Comparison of ENCODE assay signal across 20 mouse cellular contexts in genomic region chr17:27173715-27174114, GRCm38 (mm10). TPM values are rescaled to one million over a fixed set of nuclear protein-coding genes. Genes with fewer than 3 reads are reported as not detected.
DNase-seq lines count a peak whose midpoint lies in the region; ATAC-seq lines count a peak whose summit lies in the region.
"Had no signal": no experiment of that assay in that cellular context is flagged by ENCODE, and none has a peak within 500 bp of the region (broad histone marks: within the 10 kb centered on the region; RNA-seq: fewer than 3 reads in every experiment).

No protein-coding gene starts in this region.

- H3K4me2 ChIP-seq in hindbrain, embryonic 11.5 days (replicated peaks; ENCODE audit: low read depth, low read length), result no peak overlapping the region
- H3K4me2 ChIP-seq in limb, embryonic 15.5 days, result no peak overlapping the region
- H3K4me2 ChIP-seq: embryonic facial prominence, embryonic 15.5 days; heart, embryonic 15.5 days; hindbrain, embryonic 14.5 days; intestine, embryonic 15.5 days; kidney, embryonic 15.5 days; midbrain, embryonic 12.5 days; stomach, embryonic 15.5 days had no signal

- no peak for ATAC-seq in hindbrain, embryonic 11.5 days (ENCODE audit: low FRiP score)
- ATAC-seq in limb, embryonic 15.5 days (ENCODE audit: insufficient number of reproducible peaks, low FRiP score, low TSS enrichment, low read depth), result no peak
- ATAC-seq: intestine, embryonic 15.5 days had no signal

- H3K36me3 ChIP-seq in hindbrain, embryonic 10.5 days, result no peaks in the 10 kb centered on the region
- no peaks in the 10 kb centered on the region for H3K36me3 ChIP-seq in hindbrain, embryonic 11.5 days (ENCODE audit: control insufficient read depth, insufficient read depth, low read length)
- H3K36me3 ChIP-seq in limb, embryonic 15.5 days, result no peaks in the 10 kb centered on the region
- H3K36me3 ChIP-seq: embryonic facial prominence, embryonic 15.5 days; heart, embryonic 15.5 days; intestine, embryonic 15.5 days; kidney, embryonic 15.5 days; midbrain, embryonic 12.5 days; stomach, embryonic 15.5 days had no signal

- H3K9me3 ChIP-seq in hindbrain, embryonic 10.5 days, result no peaks in the 10 kb centered on the region
- no peaks in the 10 kb centered on the region for H3K9me3 ChIP-seq in hindbrain, embryonic 11.5 days (ENCODE audit: control insufficient read depth, low read length)
- H3K9me3 ChIP-seq in limb, embryonic 15.5 days, result no peaks in the 10 kb centered on the region
- H3K9me3 ChIP-seq: embryonic facial prominence, embryonic 15.5 days; heart, embryonic 15.5 days; intestine, embryonic 15.5 days; kidney, embryonic 15.5 days; midbrain, embryonic 12.5 days; stomach, embryonic 15.5 days had no signal

- H3K9ac ChIP-seq in hindbrain, embryonic 11.5 days (ENCODE audit: low read depth, low read length), result no peak overlapping the region
- H3K9ac ChIP-seq in limb, embryonic 15.5 days, result no peak overlapping the region
- H3K9ac ChIP-seq: embryonic facial prominence, embryonic 15.5 days; heart, embryonic 15.5 days; hindbrain, embryonic 14.5 days; intestine, embryonic 15.5 days; kidney, embryonic 15.5 days; liver, embryonic 14.5 days; midbrain, embryonic 12.5 days; stomach, embryonic 15.5 days had no signal

- H3K27me3 ChIP-seq in hindbrain, embryonic 10.5 days (ENCODE audit: insufficient read depth, poor library complexity, severe bottlenecking), result no peaks in the 10 kb centered on the region
- no peaks in the 10 kb centered on the region for H3K27me3 ChIP-seq in hindbrain, embryonic 11.5 days (ENCODE audit: control insufficient read depth, insufficient read depth, low read length)
- H3K27me3 ChIP-seq in limb, embryonic 15.5 days, result no peaks in the 10 kb centered on the region
- H3K27me3 ChIP-seq: embryonic facial prominence, embryonic 15.5 days; heart, embryonic 15.5 days; intestine, embryonic 15.5 days; midbrain, embryonic 12.5 days; stomach, embryonic 15.5 days had no signal

- H3K4me3 ChIP-seq in hindbrain, embryonic 10.5 days, result no peak overlapping the region
- H3K4me3 ChIP-seq in hindbrain, embryonic 11.5 days (ENCODE audit: low read depth, low read length), result no peak overlapping the region
- H3K4me3 ChIP-seq in limb, embryonic 15.5 days, result no peak overlapping the region
- H3K4me3 ChIP-seq: embryonic facial prominence, embryonic 15.5 days; heart, embryonic 15.5 days; intestine, embryonic 15.5 days; kidney, embryonic 15.5 days; midbrain, embryonic 12.5 days; stomach, embryonic 15.5 days had no signal

- 0 out of 2 replicates have a peak overlapping the region, but pooled peaks have one; percentile 20 for H3K27ac ChIP-seq in hindbrain, embryonic 10.5 days
- no peak overlapping the region; the same call in 1 of the 2 replicates for H3K27ac ChIP-seq in hindbrain, embryonic 11.5 days (ENCODE audit: low read depth, low read length)
- H3K27ac ChIP-seq in limb, embryonic 15.5 days, result 0 out of 2 replicates have a peak overlapping the region, but pooled peaks have one; percentile 24
- H3K27ac ChIP-seq: embryonic facial prominence, embryonic 15.5 days; heart, embryonic 15.5 days; hindbrain, embryonic 14.5 days; intestine, embryonic 15.5 days; kidney, embryonic 15.5 days; liver, embryonic 14.5 days; midbrain, embryonic 12.5 days; stomach, embryonic 15.5 days had no signal

- H3K4me1 ChIP-seq in hindbrain, embryonic 10.5 days (replicated peaks), result peaks cover 47% of the 10 kb centered on the region
- peaks cover 5% of the 10 kb centered on the region; the same call in 1 of the 2 replicates for H3K4me1 ChIP-seq in hindbrain, embryonic 11.5 days (replicated peaks; ENCODE audit: control insufficient read depth, insufficient read depth, low read length)
- peaks cover 27% of the 10 kb centered on the region for H3K4me1 ChIP-seq in limb, embryonic 15.5 days
- H3K4me1 ChIP-seq: heart, embryonic 15.5 days had no signal

- 71% methylated on average over 3 of the region's 3 CpGs for WGBS in hindbrain, embryonic 10.5 days
- WGBS in hindbrain, embryonic 11.5 days, result 68% methylated on average over 3 of the region's 3 CpGs
- 57% methylated on average over 3 of the region's 3 CpGs for WGBS in limb, embryonic 15.5 days

- DNase-seq in hindbrain, embryonic 10.5 days (ENCODE audit: low spot score), result no peak
- DNase-seq in hindbrain, embryonic 11.5 days (ENCODE audit: low spot score), result no peak
- DNase-seq in 416B (ENCODE audit: low read depth) (peak; percentile 35), A20 (ENCODE audit: low read depth, low spot score) (peak; percentile 57)
- DNase-seq in layer of hippocampus, adult 9-10 months (ENCODE audit: low spot score), result no peak
- no peak for DNase-seq in right cerebral cortex, postnatal 4 days
- DNase-seq: cerebellum, adult 18-20 months; layer of hippocampus, postnatal 36 days; left cerebral cortex, postnatal 4 days; lung, postnatal 14 days; thymus, postnatal 14 days had no signal

RNA-seq across cellular contexts. Expression of gene Ip6k3, which starts 6.1 kb away (rescaled TPM):
- 0.06 and 0.31 TPM in 2 replicates for polyA plus RNA-seq in hindbrain, embryonic 10.5 days (2016; fragmentation: Nextera tagmentation; extraction: Ambion mirVana)
- 0.23 and 0.49 TPM in 2 replicates for polyA plus RNA-seq in hindbrain, embryonic 11.5 days (2014; fragmentation: Nextera tagmentation; extraction: Ambion mirVana)
- 0.44 and 1.7 TPM in 2 replicates for polyA plus RNA-seq in limb, embryonic 15.5 days (2015; fragmentation: Nextera tagmentation; extraction: Ambion mirVana)

RNA-seq across cellular contexts. Expression of gene Lemd2, which starts 30.6 kb away (rescaled TPM):
- polyA plus RNA-seq in hindbrain, embryonic 10.5 days (2016; fragmentation: Nextera tagmentation; extraction: Ambion mirVana), result 19.0 and 30.0 TPM in 2 replicates
- 12.4 and 16.5 TPM in 2 replicates for polyA plus RNA-seq in hindbrain, embryonic 11.5 days (2014; fragmentation: Nextera tagmentation; extraction: Ambion mirVana)
- polyA plus RNA-seq in limb, embryonic 15.5 days (2015; fragmentation: Nextera tagmentation; extraction: Ambion mirVana), result 9.7 and 15.3 TPM in 2 replicates

RNA-seq across cellular contexts. Expression of gene Uqcc2, which starts 40.0 kb away (rescaled TPM):
- 395 and 442 TPM in 2 replicates for polyA plus RNA-seq in hindbrain, embryonic 10.5 days (2016; fragmentation: Nextera tagmentation; extraction: Ambion mirVana)
- 326 and 345 TPM in 2 replicates for polyA plus RNA-seq in hindbrain, embryonic 11.5 days (2014; fragmentation: Nextera tagmentation; extraction: Ambion mirVana)
- polyA plus RNA-seq in limb, embryonic 15.5 days (2015; fragmentation: Nextera tagmentation; extraction: Ambion mirVana), result 276 and 289 TPM in 2 replicates

Comparison
In these comparisons a context has a peak if more than half of its experiments do, and no peak if none do; other contexts are left out.
1. DNase-seq: peak in 416B (single experiment) and A20 (single experiment); none in hindbrain, embryonic 10.5 days (single experiment), hindbrain, embryonic 11.5 days (single experiment), layer of hippocampus, adult 9-10 months (single experiment) and right cerebral cortex, postnatal 4 days (single experiment).